Mouse (Mus musculus): ENCODE data around the gene Ppt2.

DNA sequence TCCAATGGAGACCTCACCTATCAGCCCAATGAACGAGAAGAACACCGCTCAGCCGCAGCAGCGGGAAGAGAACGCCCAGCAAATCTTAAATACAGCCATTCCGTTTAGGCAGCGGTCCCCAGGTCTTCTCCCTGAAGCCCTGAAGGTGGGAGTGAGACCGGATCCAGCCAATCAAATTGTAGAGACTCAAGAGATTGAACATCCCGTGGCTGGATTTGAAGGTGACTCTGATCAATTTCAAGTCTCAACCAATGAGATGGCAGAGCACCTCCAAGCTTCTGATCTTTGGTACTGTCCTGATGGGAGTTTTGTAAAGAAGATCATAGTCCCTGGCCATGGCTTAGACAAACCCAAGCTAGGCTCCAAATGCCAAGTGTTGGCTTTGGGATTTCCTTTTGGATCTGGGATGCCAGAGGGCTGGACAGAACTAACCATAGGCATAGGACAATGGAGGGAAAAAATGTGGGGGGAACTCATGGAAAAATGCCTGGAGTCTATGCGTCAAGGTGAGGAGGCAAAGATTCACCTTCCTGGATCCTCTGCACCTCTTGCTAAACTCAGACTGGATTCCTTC lies 17.0 kb upstream of the Ppt2 start:
- no peak for TF ChIP-seq CTCF (IDR thresholded peaks at IDR 0.05; ENCODE audit: control insufficient read depth, insufficient read depth, insufficient read length)
- no peak for TF ChIP-seq MYOD1 (IDR thresholded peaks at IDR 0.05; ENCODE audit: control insufficient read depth, insufficient read length, low read depth)

Measured in C2C12 (cell line).